Mouse (Mus musculus) retina, adult 2 months (tissue): ENCODE data around the gene Ulk4.

ENCODE experiments used
- DNase-seq: peaks from one replicate; pipeline ENCODE4 v3.0.0-alpha.2; 2012; ENCODE audit warnings: low read depth, low spot score

The Ulk4 gene

DNA sequence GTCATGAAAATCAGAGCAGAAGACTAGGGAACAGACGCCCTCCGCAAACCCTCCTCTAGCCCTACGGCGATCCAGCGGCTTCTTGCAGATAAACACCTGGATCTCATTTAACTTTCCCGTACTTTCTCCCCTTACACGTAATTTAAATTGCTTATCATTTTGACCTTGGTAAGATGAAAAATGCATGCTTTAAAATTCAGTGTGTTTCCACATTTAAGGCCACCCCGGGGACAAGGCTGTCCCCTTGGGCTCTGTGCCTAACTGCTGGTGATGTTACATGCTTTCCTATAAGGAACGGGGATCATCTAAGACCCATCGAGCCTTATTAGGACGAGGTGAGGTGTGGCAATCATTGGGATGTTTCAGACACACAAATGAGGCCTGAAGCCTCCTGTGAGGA lies 256.6 kb downstream of the Ulk4 start:
- no peak for DNase-seq

DNA sequence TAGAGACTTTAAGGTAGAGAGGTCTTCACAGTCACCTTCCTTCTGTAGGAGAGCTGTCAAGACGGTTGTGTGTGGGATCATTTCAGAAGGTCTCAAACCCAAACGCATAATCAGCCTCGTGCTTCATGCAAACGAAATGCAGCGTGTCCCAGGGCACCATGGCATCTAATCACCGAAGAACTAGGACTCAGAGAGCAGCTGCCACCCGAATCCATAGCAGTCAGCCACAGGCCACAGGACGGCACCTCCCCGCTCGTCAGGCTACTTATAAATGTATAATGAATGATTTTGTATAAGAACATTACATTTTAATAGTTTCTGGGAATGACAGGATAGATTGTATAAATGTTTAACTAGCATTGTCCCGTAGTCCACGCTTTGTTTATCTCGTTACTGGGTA lies 257.1 kb downstream of the Ulk4 start:
- DNase-seq, result no peak

DNA sequence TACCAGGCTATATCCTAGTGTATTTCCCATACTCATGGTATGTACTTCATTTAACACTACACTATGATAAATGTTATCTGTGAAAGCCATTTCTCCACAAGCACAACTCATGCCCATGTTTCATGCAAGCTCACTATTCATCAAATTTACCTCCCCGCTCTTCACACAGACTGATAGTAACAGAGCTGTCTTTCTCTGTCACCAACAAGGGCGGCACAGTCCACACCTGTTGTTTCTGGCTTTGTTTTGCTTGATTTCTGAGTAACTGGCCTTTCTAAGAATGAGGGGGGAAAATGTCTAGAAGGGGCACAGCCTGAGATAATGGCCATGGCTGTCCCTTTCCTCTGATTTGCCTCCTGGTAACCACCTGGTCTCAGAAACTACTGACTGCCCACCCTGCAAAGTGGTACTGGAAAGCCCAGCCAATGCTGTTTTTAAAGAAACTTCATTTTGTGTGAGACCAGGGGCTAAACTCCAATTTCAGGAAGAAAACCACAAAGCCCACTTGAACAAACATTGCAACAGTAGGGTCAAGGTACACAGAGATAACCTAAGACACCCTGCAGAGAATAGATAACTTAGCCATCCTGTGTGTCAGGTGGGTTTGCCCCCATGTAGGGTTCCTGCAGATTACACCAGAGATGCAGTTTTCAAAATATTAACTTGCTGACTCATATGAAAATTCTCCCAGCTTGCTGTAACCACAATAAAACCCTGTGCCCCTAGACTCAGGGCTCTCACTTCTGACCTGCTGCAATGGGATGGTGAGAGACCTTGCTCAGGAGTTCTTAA lies 258.3 kb downstream of the Ulk4 start:
- DNase-seq, result no peak

DNA sequence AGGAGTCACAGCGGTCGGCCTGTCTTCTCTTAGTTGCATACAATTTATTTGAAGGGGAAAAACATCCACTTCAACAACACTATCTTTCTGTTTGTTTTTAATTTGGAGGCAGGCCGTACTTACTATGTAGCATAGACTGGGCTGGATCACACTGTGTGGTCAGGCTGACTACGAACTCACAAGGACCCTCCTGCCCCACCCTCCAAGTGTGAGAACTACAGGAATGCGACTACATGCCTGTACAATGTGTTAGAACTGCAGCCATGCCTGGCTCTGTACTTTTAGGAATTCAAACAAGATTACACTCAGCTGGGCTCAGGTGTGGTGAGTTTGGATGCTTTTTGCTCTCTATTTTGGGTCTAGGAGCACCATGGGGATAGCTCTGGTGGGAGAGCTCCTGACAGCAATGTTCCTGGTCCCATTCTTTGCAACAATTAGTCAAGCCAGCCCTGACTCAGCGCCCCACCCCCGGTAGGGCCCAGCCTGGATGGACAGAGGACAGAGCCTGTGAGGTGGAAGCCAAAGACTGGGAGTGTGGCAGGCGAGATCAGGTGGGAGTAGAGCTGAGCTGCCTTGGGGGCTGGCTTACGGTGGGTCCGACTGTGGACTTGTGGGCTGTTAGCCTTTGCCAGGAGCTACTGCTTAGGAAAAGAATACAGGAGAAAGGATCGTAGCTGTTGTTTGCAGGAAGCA lies 261.0 kb downstream of the Ulk4 start:
- DNase-seq, result no peak

DNA sequence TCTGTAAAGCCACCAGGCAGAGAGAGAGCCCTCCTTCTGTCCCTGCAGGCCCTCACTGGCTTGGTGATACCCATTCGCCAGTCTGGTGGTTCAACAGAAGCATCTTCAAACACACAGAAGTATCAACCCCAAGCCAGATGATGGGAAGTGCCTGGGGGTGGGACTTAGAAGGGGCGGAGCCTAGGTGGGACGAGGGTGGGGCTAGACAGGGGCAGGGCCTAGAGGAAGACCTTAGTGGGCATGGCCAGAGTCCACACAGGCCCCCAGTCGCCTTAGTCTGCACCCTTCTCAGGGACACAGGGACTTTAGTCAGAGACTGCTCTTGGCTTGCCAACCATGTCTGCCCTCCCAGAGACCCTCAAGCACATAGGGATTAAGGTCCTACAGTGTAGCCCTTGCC lies 265.5 kb downstream of the Ulk4 start:
- no peak for DNase-seq

DNA sequence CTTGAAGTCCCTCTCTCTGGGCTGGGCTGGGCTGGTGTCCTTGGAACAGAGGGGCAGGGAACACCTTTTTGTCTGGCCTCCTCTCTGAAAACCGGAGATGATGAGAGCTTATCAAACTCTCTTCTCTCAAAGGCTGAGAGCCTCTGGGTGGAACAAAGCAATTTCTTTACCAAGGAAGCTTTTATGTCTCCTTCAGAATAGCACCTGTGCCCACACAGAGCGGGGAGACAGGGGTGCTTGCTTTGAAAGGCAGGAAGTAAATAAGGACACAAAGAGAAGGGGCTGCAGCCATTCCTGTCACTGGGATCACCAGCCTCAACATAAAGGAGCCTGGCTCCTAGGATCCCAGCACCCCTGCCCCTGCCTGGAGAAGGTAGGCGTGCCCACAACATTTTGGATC lies 266.5 kb downstream of the Ulk4 start:
- no peak for DNase-seq

DNA sequence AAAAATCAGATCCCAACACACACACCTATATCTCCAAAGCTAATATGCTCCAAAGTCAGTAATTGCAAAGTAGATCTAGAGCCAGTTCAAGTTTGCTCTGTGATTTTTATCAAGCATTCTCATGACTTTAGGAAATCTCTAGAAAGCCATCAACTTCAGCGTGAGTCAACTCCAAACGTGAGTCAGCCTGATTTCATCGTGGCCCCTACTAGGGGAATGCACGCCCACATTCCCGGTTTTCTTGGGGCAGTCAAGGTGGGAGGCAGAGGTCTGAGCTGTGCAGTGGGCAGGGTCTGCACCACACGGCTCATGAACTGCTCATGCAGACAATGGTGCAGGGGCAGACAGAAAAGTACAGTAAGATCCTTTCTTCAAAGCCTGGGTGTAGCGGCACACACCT lies 271.0 kb downstream of the Ulk4 start:
- no peak for DNase-seq

DNA sequence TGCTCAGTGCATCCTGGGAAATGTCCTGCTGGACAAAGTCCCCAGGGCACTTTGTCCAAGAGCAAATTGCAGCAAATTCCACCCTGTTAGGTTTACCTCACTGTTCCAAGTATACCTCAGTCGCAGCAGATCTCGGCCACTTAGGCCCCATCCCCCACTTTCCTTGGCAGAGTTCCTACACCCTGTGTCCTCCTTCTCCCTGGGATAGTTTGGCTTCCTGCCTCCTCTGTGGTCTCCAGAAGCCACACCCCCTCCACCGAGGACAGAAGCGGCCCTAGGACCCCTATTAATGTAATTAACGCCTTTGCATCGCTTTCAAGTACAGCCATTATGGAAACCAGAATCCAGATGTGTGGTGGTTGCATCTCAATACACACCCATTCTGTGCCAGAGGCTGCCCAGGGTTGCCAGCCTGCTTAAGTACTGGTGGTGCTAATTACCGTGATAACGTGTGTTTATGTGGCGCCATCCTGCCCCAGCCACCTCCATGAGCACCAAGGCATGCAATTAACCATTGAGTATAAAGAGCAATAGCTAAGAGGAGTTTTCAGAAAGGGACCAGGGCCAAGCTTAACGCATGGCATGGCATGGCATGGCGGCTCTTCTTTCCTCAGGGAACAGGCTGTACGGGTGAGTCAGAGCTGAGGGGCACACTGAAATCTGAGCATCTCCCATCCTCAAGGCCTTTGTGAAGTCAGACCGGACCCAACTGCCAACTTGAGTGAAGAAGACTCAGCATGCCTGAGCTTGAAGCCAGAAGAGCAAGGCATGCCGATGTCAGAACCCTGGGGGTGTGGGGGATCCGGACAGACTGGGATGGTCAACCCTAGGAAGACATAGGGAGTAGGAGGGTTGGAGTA lies 275.1 kb downstream of the Ulk4 start:
- DNase-seq, result no peak

DNA sequence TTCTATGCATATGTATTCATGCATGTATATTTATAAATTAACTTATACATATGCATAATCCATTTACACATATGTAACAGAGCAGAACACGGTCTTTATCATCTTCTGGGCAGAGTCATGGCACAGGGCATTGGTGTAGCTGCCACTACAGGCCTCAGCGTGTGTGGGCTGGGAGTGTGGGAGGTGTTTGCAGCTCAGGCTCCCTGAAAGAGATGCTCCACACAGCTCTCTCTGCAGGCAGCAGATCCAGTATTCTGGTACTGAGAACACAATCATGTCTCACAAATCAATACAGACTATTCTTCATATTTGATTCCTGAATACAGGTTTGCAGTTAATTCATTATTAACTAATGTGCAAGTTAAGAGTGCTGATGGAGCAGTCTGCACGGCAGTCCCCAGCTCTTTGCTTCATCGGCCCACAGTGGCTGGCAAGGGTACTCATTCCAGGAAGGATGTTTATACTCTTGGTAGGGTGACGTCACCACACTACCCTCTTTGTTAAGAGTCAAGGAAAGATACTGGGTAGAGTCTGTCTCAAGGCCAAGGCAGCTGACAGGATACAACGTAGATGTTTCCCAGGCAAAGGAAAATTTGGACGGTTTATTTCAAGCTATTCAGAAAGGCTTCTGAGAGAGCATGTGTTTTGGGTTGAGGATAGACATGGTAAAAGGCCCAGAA lies 276.2 kb downstream of the Ulk4 start:
- DNase-seq, result no peak

DNA sequence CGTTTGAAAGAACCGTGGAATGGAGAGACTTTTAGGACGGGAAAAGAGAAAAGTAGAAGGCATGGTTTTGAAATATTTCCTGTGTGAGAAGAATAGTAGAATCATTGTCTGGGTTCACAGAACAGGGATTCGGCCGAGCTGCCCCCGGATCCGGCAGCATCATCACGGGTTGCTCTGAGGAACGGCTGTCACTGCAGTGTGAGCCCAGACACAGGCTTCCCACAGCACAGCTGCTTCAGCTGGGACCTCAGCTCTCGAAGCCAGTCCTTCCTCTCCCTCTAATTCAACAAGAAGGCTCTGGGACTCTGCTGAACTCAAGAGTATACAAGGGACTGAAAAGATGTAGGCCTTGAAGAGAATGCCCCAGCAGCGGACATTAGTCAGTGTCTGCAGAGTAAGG lies 278.3 kb downstream of the Ulk4 start:
- DNase-seq, result no peak

DNA sequence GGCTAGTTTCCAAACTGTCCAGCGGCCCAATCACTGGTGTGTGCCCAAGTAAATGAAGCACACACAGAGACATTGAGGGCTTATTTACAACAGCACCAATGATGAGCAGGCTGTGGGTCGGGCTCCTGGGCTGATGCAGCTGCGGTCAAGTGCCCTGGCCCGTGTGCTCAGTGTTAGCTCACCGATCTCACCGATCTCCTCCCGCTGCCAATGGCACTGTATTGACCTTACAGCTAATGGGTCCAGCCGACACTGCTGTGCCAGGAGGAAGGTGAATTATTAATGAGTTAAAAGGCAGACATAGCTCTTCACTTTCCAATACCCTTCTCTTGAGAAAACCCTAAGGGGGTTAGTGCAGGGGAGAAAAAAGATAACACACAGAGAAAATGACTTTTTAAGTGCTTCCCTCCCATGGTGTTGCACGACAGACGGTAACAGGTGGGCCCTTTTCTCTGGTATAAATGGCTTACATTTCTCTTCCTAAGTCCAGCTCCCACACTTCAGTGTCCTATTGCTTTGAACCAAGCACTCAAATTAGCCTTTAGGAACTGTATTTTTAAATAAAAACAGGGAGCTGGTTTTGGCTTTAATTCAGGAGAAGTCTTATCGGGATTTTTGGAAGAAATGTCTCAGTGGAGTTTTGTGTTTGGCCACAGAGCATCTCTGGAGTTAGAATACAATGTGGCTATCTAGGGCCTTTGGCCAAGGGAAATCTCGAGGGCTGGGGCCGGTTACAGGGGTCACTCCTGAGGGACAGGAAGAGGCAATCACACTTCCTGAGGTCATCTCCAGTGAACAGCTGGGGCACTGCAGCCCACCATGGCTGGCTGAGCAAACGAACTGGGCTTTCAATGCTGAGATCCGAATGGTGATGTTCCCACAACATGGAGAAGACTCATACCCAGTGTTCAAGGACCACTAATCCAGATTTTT lies 282.5 kb downstream of the Ulk4 start:
- no peak for DNase-seq

DNA sequence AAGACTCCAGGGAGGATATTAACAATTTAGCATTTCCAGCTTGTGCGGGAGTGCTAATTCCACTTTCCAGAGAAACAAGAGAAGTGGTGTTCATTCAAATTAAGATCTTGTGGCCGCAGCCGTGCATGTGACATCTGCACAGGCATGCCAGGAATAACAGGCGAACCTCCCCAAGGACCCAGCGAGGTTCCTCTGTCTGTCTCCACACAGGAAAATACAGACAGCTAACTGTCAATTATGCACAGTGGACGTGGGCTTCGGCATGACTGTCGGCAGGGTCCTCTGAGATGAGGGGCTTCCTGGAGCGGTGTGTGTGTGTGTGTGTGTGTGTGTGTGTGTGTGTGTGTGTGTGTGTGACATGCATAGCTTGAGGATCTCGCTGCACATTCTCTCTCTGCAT lies 284.0 kb downstream of the Ulk4 start:
- no peak for DNase-seq

DNA sequence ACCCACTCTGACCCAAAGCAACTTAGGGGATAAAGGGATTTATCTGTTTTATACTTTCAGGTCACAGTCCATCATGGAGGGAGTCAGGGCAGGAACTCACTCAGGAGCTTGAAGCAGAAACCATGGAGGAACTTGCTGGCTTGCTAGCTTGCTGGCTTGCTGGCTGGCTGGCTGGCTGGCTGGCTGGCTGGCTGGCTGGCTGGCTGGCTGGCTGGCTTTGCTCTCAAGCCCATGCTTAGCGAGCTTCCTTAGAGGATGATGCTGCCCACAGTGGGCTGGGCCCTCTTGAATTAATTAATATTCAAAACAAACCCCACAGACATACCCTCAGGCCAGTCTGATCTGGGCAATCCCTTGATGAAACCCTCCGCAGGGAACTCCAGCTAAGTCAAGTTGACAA lies 285.2 kb downstream of the Ulk4 start:
- DNase-seq, result no peak

DNA sequence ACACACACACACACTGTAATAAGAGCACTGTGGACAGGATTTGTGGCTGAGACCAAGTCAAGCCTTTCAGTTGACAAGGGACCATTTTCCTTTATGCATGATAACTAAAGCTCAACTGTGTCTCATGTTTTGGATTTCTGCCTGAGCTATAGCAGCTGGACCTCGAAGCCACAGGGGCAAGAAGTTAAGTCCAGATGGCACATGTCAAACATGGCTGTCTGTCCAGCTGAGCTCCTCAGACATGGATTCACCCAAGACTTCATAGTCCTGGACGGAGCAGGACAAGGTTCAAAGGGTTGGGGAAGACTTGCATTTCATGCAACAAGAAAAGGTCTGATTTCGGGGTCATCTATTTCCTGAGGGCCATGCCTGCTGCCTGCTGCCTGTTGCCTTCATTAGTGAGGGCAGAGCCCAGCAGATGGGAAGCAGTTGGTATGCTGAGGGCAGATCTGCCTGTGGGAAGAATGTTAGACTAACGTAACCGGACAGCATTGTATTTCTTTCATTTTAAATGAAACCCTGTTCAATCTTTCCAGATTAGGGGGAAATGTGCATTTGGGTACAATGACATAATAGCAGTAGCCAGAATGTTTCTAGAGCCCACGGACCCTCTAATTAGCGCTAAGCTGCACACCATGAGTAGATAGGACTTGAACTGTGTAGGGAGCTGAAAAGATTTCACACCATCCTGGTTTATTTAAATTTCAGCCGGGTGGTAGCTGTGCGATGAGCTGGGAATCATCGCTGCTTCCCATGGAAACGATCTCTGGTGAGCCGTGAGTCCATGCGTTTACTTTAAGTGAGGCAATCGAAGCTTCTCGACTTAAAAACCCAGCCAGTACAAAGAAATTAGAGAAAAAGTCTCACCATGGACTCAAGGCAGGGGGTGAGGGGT lies 286.9 kb downstream of the Ulk4 start:
- no peak for DNase-seq

DNA sequence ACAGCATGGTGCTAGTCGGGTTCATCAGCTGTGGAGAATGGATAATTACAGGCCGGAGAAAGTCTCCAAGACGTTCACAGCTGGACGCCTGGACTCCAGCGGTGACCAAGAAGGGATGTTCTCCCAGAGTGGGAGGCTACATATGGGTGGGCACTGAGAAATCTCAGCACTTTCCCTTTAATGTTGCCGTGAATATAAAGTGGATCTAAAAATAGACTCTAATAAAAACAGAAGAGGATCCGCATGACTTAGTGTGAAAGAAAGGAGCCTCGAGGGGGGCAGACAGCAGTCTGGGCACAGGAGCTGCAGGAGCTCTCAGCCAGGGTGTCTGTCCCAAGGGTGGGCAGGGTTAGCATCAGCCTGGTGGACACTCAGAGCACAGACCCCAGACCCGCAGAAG lies 288.9 kb downstream of the Ulk4 start:
- DNase-seq, result no peak

DNA sequence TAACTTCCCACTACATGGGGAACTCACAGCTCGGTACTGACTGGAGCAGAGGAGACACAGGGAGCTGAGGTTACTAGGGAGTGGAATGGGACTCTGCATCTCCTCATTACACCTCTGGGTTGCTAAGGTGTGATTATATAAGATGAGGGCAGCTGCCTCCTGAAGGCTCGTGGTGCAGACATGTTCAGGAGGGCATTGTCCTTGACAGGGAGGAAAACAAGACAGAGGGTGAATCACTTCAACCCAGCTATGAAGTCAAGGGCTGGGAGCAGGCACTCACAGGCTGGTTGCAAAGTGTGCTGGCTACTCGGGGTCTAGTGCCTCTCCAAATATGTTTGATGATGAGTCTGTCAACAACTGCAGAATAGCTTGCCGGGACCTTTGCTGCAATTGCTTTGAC lies 290.0 kb downstream of the Ulk4 start:
- DNase-seq, result no peak

DNA sequence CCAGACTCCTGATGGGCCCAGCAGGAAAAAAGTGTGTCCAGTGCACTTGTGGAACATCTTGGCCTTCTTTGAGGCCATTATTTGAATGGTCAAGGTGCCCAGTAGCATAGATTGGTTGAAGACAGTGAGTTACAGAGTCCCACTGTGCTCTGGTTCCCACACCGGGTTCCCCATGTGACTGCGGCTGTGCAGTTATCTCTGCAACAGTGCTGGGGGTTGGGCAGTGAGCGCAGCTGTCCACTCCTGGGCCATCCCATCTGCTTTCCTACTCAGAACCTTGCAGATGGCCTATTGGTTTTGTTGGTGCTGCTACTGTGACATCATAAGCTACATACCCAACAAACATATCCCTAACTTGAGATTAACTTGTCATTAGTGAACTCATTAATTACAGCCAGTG lies 290.7 kb downstream of the Ulk4 start:
- DNase-seq, result no peak

DNA sequence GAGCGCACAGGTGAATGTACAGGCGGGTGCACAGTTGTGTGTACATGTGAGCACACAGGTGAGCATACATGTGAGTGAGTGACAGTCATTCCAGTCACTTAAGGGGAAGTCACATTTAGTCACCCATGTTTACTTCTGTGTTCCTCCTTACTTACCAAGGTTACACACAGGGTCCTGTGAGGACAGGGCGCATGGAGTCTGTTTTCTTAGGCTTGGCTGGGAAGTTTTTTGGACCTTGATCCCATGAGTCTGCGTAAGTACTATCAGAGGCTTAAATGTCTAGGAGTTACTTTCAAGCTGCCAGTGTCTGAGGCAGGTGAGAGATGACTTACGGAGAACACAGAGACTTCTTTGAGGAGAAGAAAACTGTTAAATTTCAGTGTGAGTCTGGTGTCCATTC lies 291.5 kb downstream of the Ulk4 start:
- no peak for DNase-seq

DNA sequence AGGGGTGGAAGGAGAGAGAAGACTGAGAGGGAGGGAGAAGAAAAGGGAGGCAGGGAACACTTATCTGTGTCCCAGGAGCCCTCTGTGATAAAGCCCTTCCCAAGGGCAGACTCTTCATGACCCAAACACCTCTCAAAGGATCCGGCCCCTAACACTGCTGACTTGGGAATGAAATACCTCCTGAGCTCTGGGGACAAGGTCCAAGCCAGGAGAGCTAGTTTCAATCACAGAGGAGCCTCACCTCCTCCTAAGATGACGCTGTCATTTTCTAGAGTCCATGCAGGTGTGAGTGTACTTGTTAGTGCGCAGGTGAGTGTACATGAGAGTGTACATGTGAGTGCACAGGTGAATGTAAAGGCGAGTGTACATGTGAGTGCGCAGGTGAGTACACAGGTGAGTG lies 292.0 kb downstream of the Ulk4 start:
- no peak for DNase-seq

DNA sequence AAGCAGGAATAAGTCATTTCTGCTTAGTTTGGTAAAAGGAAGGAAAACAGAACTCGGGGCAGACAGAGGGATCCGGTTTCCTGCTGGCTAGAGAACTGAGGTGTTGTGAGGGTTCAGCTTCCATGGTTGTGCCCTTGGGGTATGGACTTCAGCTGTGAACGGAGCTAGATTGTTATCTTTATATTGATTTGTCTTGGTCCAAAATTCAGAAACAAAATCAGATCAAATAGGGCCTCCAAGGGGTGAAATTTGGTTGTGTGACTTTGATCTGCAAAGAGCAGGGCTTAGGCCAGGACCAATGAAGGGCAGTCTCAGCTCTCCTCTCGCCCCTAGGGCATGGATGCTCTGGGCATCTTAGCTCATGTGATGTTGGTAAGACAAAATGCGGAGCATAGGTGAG lies 292.5 kb downstream of the Ulk4 start:
- no peak for DNase-seq
